Mouse (Mus musculus): ENCODE measurements around the gene Kdm2b. TPM values are rescaled to one million over a fixed set of nuclear protein-coding genes. Genes with fewer than 3 reads are reported as not detected.

Kdm2b gene
- 10 to 100 TPM; 22.9 to 27.1 (median 24.6) TPM for total RNA-seq (2022)

DNA sequence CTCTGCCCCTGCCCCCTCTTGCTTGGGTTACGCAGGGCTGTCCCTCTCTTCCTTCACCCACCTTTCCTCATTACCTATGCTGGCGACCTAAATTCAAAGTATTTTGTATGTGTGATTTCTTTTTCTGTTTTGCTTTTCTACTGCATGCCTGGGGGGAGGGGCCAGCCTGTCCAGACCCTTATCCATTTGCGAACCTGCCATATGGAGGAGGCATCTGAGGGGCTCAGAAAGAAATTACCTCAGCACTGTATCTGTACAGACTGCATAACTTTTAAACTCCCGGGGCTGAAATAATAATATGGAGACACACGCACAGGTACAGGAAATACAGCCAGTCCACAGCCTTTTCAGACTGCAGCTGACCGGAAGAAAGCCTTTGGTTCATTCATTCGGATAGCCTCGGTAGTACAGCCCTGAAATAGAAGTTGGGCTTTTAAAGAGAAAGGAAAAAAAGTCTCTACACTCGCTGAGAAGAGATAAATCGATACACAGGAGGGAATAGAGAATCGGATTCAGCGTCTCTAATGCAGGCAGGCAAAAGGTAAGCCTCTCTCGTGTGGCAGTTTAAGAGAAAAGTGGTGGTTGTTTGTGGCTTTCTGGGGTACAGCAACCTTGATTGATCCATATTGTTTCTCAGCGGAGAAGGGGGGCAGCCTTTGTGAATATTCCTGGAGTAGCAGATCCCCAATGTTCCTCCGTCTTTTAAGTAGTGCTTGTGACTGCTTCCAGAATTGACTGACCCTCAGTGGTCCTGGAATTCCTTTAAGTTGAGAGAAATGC is at the start of gene Kdm2b:
TSS of gene Kdm2b (minus strand) at position 273 of the 780 bp plus-strand sequence.
- DNase-seq (ENCODE audit: low spot score in 2 of 2): no peak

DNA sequence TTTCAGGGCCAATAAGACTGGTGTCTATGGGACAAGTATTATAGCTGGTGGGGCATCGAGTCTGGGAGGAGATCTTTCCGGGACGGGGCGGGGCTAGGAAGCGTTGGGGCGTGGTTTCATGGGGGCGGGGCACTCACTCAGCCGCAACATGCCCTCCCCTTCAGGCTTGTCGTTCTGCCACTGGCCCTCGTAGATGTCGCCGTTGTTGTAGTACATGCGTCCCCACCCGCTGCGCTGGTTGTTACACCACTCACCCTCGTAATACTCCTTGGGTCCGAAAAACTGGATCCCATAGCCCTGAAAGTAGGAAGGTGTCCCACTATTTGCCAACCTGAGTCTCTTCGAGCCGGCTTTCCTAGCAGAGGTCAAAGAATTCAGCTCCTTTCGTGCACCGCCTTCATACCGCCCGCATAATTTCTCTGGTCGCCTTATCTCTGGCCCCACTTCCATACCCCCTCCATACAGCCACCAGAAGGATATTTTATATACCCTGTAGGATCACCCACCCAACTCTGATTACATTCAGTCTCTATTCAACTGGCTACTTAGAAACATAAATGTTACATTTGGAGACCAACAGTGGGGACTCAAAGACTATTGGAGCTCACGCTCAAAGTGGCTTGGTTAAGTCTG is 49.6 kb upstream of the Kdm2b start:
- DNase-seq (ENCODE audit: low spot score in 2 of 2): no peak

DNA sequence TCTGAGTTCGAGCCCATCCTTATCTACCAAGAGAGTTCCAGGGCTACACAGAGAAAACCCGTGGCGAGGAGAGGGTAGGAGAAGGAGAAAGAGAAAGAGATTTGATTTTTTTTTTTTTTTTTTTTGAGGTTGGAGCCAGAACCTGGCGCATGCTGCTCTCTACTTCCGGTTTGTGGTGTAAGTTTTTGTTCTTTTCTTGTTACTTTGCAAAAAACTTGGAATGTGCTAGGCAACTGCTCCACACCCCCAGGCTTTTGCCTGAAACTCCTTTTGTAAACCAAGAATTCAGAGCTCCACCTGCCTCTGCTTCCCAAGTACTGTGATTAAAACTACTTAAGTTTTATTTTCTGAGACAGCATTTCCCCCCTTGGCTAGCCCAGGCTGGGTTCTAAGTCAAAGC is 48.5 kb upstream of the Kdm2b start:
- no peak for DNase-seq (ENCODE audit: low spot score in 2 of 2)

DNA sequence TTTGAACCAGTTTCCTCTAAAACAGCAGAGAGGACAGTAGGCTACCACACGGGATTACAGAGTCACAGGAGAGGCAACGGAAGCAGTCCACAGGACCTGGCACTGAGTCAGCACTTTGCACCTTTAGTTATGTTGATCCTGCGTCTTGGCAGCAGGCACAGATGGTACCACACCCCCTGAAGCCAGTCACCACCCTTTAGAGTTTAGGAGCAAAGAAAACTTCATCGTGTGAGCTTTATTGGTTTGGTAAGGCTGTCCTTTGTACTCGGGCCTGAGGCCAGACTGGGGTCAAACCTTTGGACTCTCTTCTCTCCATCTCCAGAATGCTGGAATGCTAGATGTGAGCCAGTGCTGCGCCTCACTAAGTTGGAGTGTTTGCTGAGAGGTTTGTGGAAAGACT is 45.9 kb upstream of the Kdm2b start:
- DNase-seq (ENCODE audit: low spot score in 2 of 2): no peak

DNA sequence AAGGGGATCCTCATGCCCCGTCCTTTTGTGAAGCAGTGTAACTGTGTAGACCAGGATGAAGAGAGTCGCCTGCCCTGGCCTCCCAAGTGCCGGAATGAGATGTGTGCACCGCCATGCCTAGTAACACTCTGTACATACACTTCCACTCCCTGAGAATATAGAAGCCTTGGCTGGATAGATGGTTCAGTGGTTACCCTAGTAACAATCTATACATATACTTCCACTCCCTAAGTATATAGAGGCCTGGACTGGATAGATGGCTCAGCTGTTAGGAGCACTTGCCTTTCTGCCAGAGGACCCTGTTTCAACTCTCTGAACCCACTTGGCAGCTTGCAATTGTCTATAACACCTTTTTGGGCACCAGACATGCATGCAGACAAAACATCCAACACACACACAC is 45.5 kb upstream of the Kdm2b start:
- no peak for DNase-seq (ENCODE audit: low spot score in 2 of 2)

DNA sequence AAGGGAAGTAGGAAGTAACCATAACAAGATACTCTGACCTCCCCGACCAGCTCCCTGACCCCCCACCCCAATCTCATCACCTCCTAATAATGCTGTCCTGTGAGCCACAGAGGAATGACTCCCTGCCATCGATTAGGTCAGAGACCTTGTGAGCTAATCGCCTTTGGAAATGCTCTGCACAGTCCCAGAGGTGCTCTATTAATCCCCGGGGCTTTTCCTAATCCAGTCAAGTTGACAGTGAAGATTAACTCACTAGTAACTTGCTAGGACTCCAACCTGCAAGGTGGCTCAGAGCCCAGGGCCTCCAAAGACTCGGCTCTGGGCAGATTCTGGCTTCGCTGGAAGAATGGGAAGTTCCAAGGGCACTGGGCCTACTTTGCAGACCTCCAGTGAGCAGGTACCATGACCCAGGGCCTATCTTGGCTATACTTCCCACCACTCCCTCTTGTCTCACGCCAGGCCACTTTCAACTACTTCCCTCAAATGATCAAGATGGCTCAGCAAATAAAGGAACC is 44.1 kb upstream of the Kdm2b start:
- DNase-seq (ENCODE audit: low spot score in 2 of 2): no peak

DNA sequence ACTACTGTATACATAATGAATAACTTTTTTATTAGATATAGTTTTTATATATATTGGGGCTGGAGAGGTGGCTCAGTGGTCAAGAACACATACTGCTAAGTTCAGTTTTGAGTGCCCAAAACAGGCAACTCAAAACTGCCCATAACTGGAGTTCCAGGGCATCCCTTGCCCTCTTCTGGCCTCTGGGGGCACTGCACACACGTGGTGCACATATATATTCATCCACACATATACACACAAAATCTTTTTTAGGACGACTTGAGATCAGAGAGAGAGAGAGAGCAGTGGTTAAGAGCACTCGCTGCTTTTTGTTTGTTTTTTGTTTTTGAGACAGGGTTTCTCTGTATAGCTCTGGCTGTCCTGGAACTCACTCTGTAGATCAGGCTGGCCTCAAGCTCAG is 41.7 kb upstream of the Kdm2b start:
- no peak for DNase-seq (ENCODE audit: low spot score in 2 of 2)

DNA sequence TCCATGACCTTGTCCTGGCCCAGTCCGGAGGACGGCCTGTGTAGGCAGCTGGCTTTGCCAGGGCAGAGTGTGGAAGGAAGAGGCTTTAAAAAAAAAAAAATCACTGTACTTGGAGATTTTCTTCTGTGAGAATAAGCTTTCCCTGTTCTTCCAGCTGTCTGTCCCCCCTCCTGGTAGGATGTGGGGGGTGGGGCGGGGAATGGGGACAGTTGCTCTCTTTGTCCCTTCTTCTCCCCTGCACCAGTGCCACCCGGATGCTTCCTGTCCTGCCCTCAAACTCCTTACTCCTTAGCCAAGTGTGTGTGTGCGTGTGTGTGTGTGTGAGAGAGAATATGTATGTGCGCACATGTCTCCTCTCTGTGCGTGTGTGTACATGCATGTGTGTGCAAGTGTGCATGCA is 40.1 kb upstream of the Kdm2b start:
- no peak for DNase-seq (ENCODE audit: low spot score in 2 of 2)

DNA sequence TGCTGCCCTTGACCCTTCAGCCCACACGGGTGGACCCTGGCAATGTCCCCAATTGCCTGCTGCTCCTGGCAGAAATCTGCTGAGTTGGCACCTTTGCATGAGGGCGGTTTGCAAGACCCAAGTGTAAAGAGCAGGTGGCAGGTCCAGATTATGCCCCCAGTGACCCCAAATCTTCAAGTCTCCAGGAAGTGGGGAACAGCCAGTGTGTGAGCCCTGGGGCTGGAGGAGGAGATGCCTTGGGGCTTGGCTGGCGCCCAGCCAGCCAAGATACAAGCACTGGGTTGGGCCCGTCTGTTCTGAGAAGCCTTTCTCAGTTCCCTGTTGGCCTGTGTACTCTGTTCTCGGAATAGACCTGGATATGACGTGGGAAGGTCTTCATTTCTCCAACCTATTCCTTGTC is 37.8 kb upstream of the Kdm2b start:
- DNase-seq (ENCODE audit: low spot score in 2 of 2): no peak

DNA sequence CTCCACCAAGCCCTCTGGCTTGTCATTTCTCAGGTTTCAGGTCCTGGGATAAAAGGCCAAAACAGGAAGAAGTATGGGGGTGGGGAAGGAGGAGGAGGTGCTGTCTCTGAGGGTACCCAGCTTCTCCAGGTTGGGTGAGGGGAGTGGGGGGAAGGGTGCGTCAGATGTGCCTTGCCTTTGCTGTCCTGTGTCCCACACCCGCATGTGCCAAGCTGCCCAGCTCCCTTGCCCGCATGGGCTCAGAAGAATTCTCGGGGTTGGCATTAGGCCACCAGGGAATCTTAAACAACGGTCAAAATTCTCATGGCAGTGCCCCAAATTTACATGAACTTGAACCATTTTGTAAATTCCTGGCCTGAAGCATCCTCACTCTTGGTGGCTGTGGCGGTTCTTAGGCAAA is 36.8 kb upstream of the Kdm2b start:
- no peak for DNase-seq (ENCODE audit: low spot score in 2 of 2)

DNA sequence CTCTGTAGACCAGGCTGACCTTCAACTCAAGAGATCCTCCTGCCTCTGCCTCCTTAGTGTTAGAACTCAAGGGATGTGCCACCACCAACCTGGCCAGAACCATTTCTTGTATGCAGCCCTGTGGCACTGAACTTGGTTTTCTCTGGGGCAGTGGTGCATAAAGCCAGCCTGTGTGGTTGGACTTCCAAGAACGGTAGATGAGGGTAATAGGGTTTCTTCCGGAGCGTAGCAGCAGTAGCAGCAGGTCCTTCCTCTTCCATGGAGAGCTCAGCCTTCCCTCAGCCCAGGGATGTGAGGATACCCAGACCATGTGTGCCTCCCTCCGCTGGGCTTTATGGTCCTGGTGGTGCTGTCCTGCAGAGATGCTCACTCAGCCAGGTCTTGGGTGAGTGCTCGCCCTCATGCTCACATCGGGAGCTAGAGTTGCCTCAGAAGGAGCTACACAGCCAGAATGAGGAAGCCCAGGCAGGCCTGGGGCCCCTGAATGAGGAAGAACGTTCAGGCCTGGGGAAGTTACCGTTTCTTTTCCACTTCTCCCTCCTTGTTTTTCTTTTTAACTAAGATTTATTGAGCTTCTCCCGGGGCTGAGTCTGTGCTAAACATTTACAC is 35.4 kb upstream of the Kdm2b start:
- DNase-seq (ENCODE audit: low spot score in 2 of 2): no peak

DNA sequence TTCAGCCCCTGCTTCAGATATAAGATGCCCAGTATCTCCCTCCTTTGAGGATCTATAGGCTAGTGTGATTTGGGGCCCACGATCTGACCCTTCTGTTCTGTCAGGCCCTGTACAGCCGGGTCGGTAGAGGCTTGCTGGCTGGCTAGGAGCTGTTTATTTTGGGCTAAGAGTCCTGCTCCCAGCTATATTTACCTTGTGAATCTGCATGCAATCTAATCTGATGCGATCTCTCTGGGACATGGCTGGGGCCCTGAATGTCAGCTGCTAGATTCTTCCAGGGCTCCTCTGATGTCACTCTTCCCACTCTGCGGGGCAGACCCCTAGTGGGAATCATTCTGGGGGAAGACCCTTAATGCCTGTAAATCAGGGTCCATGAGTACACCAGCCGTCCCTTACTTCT is 34.7 kb upstream of the Kdm2b start:
- no peak for DNase-seq (ENCODE audit: low spot score in 2 of 2)

DNA sequence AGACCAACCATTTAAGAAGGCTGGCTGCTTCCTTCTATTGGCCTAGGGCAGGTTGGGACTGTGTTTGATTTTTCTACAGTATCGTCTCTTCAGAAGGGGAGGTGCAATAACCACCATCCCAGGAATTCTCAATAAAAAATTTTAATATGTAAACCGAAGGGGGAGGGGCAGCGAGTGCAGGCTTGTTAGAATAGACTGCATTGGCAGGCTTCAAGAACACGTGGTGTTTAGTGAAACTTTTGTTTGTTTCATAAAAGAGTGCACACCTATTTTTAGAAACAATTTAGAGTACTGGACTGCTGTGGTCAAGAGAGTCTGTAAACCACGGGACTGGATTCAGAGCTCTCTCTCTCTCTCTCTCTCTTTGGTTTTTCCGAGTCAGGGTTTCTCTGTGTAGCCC is 33.4 kb upstream of the Kdm2b start:
- DNase-seq (ENCODE audit: low spot score in 2 of 2): no peak

DNA sequence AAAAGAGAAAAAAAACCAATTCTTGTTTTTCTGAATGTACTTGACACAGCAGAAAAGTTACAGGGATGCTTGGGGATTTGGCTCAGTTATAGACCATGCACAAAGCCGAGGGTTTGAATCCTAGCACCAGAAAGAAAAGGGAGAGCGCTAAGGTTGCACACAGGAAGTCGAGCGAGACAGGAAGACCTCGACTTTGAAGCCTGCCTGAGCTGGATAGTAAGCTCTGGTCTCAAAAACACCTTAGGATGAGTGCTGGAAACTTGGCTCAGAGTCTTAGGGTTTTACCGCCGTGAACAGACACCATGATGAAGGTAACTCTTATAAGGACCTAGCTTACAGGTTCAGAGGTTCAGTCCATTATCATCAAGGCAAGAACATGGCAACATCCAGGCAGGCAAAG is 31.8 kb upstream of the Kdm2b start:
- no peak for DNase-seq (ENCODE audit: low spot score in 2 of 2)

DNA sequence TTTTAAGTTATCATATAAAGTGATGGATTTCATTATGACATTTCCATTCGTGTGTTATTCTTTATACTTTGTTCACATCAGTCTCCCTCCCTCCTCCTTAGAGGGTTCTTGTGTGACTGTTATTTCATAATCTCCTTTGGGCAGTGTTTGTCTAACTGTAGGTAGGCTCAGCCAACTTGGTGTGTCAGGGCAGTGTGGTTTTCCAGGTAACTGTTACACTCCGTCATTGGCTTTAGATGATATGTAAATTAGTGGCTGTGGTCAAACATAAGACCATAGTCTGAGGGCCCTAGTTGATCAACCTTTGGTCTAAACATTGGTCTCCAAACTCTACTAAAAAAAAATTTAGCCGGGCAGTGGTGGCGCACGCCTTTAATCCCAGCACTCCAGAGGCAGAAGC is 30.8 kb upstream of the Kdm2b start:
- DNase-seq (ENCODE audit: low spot score in 2 of 2): no peak

DNA sequence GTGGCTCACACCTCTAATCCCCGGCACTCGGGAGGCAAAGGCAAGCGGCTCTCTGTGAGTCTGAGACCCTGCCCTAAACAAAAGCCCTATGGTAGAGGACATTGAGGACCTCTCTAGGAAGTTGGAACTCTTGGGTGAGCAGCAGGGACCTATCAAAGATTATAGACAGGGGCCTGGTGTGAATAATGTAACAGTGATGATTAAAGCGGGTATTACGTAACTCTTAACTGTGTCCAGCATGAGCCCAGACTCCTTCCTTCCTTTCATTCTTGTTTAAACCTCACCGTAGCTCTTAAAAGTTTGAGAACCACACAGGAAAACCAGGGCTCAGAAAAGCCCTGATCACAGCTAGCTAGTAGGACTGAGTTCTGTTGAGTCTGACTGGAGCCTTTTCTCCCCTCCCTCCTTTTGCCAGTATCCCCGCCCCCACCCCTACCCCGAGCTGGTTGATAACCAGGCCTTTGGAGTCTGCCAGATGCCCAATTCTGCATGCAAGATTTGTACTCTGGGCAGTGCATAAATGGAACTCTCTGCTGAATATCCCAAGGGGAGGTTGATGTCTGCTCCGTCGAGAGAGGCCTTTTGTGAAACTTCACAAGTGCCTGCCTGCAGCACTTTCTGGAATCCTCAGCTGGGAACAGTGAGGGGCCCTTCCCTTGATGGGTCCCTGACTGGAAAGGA is 29.9 kb upstream of the Kdm2b start:
- no peak for DNase-seq (ENCODE audit: low spot score in 2 of 2)

DNA sequence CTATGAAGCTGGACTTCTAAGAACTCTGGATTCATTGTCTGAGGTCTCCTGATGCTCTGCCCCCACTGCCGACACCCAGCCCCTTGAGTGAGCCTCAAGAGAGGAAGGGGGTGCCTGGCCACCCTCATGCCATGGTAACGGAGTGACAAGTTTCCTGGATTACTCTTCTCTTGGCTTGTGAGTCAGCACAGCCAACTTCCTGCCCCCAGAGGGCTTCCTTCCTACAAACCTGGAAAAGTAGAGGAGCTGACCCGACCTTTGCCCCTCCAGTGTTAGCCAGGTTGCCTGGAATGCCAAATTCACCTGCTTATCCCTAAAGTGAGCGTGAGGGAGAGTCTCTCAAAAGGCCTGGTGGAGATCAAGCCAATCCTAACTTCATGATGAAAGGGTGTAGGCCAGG is 27.9 kb upstream of the Kdm2b start:
- no peak for DNase-seq (ENCODE audit: low spot score in 2 of 2)

DNA sequence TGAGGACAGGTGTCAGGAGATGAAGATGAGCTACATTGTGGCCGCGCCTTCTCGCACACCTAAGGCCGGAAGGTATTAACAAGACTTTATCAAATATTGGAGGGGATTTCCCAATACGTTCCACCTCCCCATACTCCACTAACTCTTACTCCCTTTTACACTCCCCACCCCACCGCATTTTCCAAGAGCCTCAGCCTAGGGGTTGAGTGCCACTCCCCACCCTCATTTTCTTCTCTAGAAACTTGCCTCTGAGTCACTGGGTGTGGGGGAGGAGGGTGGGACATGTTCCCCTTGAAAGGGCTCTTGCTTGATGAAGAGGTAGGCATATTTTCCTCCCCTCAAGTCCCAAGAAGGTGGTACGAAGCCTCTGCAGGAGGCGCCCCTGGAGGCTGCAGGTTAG is 26.3 kb upstream of the Kdm2b start:
- DNase-seq (ENCODE audit: low spot score in 2 of 2): no peak

DNA sequence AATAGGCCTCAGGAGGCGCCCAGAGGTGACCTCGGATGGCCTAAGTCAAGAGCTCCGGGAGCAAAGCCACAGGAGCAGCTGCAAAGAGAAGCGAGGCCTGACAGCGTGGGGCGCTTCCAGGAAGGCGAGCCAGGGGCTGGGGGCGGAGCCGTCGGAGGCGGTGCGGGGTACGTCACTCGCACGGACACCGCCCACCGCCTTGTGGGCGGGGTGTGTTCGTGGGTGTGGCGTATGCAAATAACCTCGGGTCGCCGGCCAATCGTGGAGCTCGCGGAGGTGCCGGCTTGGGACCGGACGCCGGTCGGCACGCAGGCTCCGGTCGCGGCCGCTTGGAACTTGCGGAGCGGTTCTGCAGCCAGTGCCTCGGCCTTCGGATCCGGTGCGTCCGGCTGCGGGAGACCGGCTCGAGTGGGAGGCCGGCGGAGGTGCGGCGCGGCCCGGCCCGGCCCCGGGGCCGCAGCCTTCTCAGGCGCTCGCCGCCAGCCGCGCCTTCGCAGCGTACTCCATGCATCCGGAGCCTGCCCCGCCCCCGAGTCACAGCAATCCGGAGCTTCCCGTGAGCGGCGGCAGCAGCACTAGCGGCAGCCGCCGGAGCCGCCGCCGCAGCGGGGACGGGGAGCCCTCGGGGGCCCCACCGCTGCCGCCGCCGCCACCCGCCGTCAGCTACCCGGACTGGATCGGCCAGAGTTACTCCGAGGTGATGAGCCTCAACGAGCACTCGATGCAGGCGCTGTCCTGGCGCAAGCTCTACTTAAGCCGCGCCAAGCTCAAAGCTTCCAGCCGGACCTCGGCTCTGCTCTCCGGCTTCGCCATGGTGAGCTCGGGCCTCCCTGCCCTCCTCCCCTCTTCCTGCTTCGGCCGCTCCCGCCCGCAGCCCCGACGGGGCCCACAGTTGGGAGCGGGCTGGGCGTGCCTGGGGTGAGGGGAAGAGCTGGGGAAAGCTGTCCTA is 25.4 kb upstream of the Kdm2b start, which contains the start of gene Orai1:
TSS of gene Orai1 (plus strand) at position 322 of the 949 bp plus-strand sequence.
- DNase-seq (ENCODE audit: low spot score in 2 of 2): peak; percentile 89 to 96

DNA sequence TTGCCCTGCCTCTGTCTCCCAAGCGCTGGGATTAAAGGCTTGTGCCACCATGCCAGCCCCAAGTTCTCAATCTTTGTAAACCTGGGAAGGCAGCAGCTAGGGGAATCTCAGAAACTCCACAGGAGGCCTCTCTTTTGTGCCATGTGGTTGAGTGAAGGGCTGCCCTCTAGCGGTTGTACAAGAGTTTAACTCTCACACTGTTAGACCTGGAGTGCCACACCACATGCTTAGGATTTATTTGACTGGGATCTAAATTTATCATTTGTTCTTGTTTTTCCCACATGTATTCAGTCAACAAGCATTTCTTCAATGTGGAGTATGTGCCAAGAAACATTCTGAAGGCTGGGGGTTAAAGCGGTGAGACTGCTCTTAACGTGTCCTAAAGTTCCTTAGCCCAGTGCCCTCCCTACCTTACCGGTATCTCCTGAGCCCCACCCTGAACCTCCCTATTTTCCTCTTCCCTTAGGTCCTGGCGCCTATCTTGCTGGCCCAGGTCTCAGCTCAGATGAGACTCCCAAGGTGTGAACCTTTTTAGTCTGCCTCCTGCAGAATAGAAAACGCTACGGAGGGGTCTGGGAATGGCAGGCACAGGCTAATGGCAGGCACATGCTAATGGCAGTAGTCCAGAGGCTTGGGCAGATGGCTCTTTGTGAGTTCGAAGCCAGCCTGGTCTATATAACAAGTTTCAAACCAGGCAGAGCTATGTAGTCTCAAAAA is 24.1 kb upstream of the Kdm2b start:
- DNase-seq (ENCODE audit: low spot score in 2 of 2): peak in 1 of 2 experiments; percentile 9
